Mouse (Mus musculus): ENCODE results near the gene Havcr2.

- TF ChIP-seq CTCF (IDR thresholded peaks at IDR 0.05; ENCODE audit: borderline replicate concordance, insufficient read depth, low read depth, low read length) (no peak), POLR2A (IDR thresholded peaks at IDR 0.05; ENCODE audit: borderline replicate concordance, insufficient read depth, low read length) (no peak)
Observed at GRCm38 (mm10) chr11:46449461-46450080, 5.2 kb upstream of the Havcr2 start.

All from cerebellum, adult 2 months (tissue).